Mouse (Mus musculus): ENCODE data around the gene Lrrc26. TPM values are rescaled to one million over a fixed set of nuclear protein-coding genes. Genes with fewer than 3 reads are reported as not detected.
A peak's percentile ranks its signal among the peaks of the same experiment; 100 is the strongest.

The Lrrc26 gene
- polyA plus RNA-seq, 1 experiment, result not detected

GRCm38 (mm10) chr2:25332286-25333160 is 42.8 kb downstream of the Lrrc26 start, which contains the start of gene Man1b1:
Man1b1 (plus strand) TSS chr2:25332338.
- peaks cover 40% of the 10 kb centered on the region for H3K36me3 ChIP-seq (replicated peaks; ENCODE audit: low read length)
- no peaks in the 10 kb centered on the region for H3K27me3 ChIP-seq (replicated peaks)
- H3K4me3 ChIP-seq (replicated peaks), result peak within 1 kb of the TSS; percentile 97
- H3K9me3 ChIP-seq, result no peaks in the 10 kb centered on the region
- peak; percentile 87 for TF ChIP-seq GATA1 (IDR thresholded peaks at IDR 0.05; ENCODE audit: borderline replicate concordance, low read length)
- TF ChIP-seq FLI1 (IDR thresholded peaks at IDR 0.05; ENCODE audit: low read length), result no peak
- peaks cover 41% of the 10 kb centered on the region for H3K4me1 ChIP-seq

- H3K36me3 ChIP-seq (replicated peaks; ENCODE audit: low read length), result peaks cover 51% of the 10 kb centered on the region
Observed at GRCm38 (mm10) chr2:25333569-25333968, 43.9 kb downstream of the Lrrc26 start.

GRCm38 (mm10) chr2:25338303-25338702 is 48.6 kb downstream of the Lrrc26 start:
- no peak for TF ChIP-seq GATA1 (IDR thresholded peaks at IDR 0.05; ENCODE audit: borderline replicate concordance, low read length)
- no peak for TF ChIP-seq FLI1 (IDR thresholded peaks at IDR 0.05; ENCODE audit: low read length)
- Histone ChIP-seq H3K27me3 (replicated peaks) (no peaks in the 10 kb centered on the region), H3K4me1 (peaks cover 26% of the 10 kb centered on the region), H3K4me3 (replicated peaks) (no peak overlapping the region), H3K36me3 (replicated peaks; ENCODE audit: low read length) (peaks cover 89% of the 10 kb centered on the region), H3K9me3 (no peaks in the 10 kb centered on the region)

More at GRCm38 (mm10) chr2:25333569-25333968, 43.9 kb downstream of the Lrrc26 start:
- no peak for TF ChIP-seq GATA1 (IDR thresholded peaks at IDR 0.05; ENCODE audit: borderline replicate concordance, low read length)
- no peak for TF ChIP-seq FLI1 (IDR thresholded peaks at IDR 0.05; ENCODE audit: low read length)
- Histone ChIP-seq H3K9me3 (no peaks in the 10 kb centered on the region), H3K27me3 (replicated peaks) (no peaks in the 10 kb centered on the region), H3K4me1 (peaks cover 41% of the 10 kb centered on the region), H3K4me3 (replicated peaks) (peak overlapping the region; percentile 97)

Other genes with a start within 250 kb of the Lrrc26 start
- gene Nsmf, start 235.6 kb upstream of the Lrrc26 start, polyA plus RNA-seq (2012; ENCODE audit: insufficient read depth, low replicate concordance), result 24.0 and 32.1 TPM in 2 replicates
- gene Entpd8, start 209.6 kb upstream of the Lrrc26 start, polyA plus RNA-seq (2012; ENCODE audit: insufficient read depth, low replicate concordance), result not detected in 2 replicates
- not detected in 2 replicates for gene Noxa1, start 194.8 kb upstream of the Lrrc26 start, polyA plus RNA-seq (2012; ENCODE audit: insufficient read depth, low replicate concordance)
- 7.9 and 8.1 TPM in 2 replicates for gene Nrarp, start 109.2 kb upstream of the Lrrc26 start, polyA plus RNA-seq (2012; ENCODE audit: insufficient read depth, low replicate concordance)
- gene Tor4a, start 93.0 kb upstream of the Lrrc26 start, polyA plus RNA-seq (2012; ENCODE audit: insufficient read depth, low replicate concordance), result 10.3 and 14.6 TPM in 2 replicates
- gene Nelfb, start 78.4 kb upstream of the Lrrc26 start, polyA plus RNA-seq (2012; ENCODE audit: insufficient read depth, low replicate concordance), result 22.9 and 24.0 TPM in 2 replicates
- gene Stpg3, start 75.3 kb upstream of the Lrrc26 start, polyA plus RNA-seq (2012; ENCODE audit: insufficient read depth, low replicate concordance), result 0.08 and 1.5 TPM in 2 replicates
- gene Fam166a, start 71.2 kb upstream of the Lrrc26 start, polyA plus RNA-seq (2012; ENCODE audit: insufficient read depth, low replicate concordance), result not detected in 2 replicates
- gene Tubb4b, start 65.2 kb upstream of the Lrrc26 start, polyA plus RNA-seq (2012; ENCODE audit: insufficient read depth, low replicate concordance), result 264 and 365 TPM in 2 replicates
- gene Slc34a3, start 55.6 kb upstream of the Lrrc26 start, polyA plus RNA-seq (2012; ENCODE audit: insufficient read depth, low replicate concordance), result not detected in 2 replicates
- not detected in 2 replicates for gene Rnf224, start 53.1 kb upstream of the Lrrc26 start, polyA plus RNA-seq (2012; ENCODE audit: insufficient read depth, low replicate concordance)
- gene Rnf208, start 47.7 kb upstream of the Lrrc26 start, polyA plus RNA-seq (2012; ENCODE audit: insufficient read depth, low replicate concordance), result 3.8 and 7.6 TPM in 2 replicates
- gene Cysrt1, start 47.5 kb upstream of the Lrrc26 start, polyA plus RNA-seq (2012; ENCODE audit: insufficient read depth, low replicate concordance), result not detected in 2 replicates
- gene AL732309.1, start 43.1 kb upstream of the Lrrc26 start, polyA plus RNA-seq (2012; ENCODE audit: insufficient read depth, low replicate concordance), result 1.1 TPM in 1 of 2 replicates, not detected in the other
- gene Tmem203, start 34.5 kb upstream of the Lrrc26 start, polyA plus RNA-seq (2012; ENCODE audit: insufficient read depth, low replicate concordance), result 16.3 and 20.0 TPM in 2 replicates
- 11.9 and 12.9 TPM in 2 replicates for gene Tprn, start 27.3 kb upstream of the Lrrc26 start, polyA plus RNA-seq (2012; ENCODE audit: insufficient read depth, low replicate concordance)
- 34.6 and 160 TPM in 2 replicates for gene Ssna1, start 17.5 kb upstream of the Lrrc26 start, polyA plus RNA-seq (2012; ENCODE audit: insufficient read depth, low replicate concordance)
- 3.1 and 14.8 TPM in 2 replicates for gene Anapc2, start 17.4 kb upstream of the Lrrc26 start, polyA plus RNA-seq (2012; ENCODE audit: insufficient read depth, low replicate concordance)
- not detected in 2 replicates for gene Tmem210, start 1.8 kb upstream of the Lrrc26 start, polyA plus RNA-seq (2012; ENCODE audit: insufficient read depth, low replicate concordance)
- gene Grin1, start 29.3 kb downstream of the Lrrc26 start, polyA plus RNA-seq (2012; ENCODE audit: insufficient read depth, low replicate concordance), result not detected in 2 replicates
- 4.4 and 13.9 TPM in 2 replicates for gene Man1b1, start 42.4 kb downstream of the Lrrc26 start, polyA plus RNA-seq (2012; ENCODE audit: insufficient read depth, low replicate concordance)
- gene Dpp7, start 66.4 kb downstream of the Lrrc26 start, polyA plus RNA-seq (2012; ENCODE audit: insufficient read depth, low replicate concordance), result 4.3 and 4.4 TPM in 2 replicates
- 12.1 and 13.3 TPM in 2 replicates for gene Uap1l1, start 75.8 kb downstream of the Lrrc26 start, polyA plus RNA-seq (2012; ENCODE audit: insufficient read depth, low replicate concordance)
- gene Sapcd2, start 82.4 kb downstream of the Lrrc26 start, polyA plus RNA-seq (2012; ENCODE audit: insufficient read depth, low replicate concordance), result 26.7 and 29.9 TPM in 2 replicates
- 1.3 TPM in 1 of 2 replicates, not detected in the other for gene Entpd2, start 106.0 kb downstream of the Lrrc26 start, polyA plus RNA-seq (2012; ENCODE audit: insufficient read depth, low replicate concordance)
- 3.7 and 3.9 TPM in 2 replicates for gene Npdc1, start 109.4 kb downstream of the Lrrc26 start, polyA plus RNA-seq (2012; ENCODE audit: insufficient read depth, low replicate concordance)
- gene Fut7, start 133.4 kb downstream of the Lrrc26 start, polyA plus RNA-seq (2012; ENCODE audit: insufficient read depth, low replicate concordance), result 4.3 TPM in 1 of 2 replicates, not detected in the other
- gene Abca2, start 138.8 kb downstream of the Lrrc26 start, polyA plus RNA-seq (2012; ENCODE audit: insufficient read depth, low replicate concordance), result 13.1 and 24.3 TPM in 2 replicates
- gene Clic3, start 166.9 kb downstream of the Lrrc26 start, polyA plus RNA-seq (2012; ENCODE audit: insufficient read depth, low replicate concordance), result not detected in 2 replicates
- gene Paxx, start 171.2 kb downstream of the Lrrc26 start, polyA plus RNA-seq (2012; ENCODE audit: insufficient read depth, low replicate concordance), result 51.1 and 52.3 TPM in 2 replicates
- gene Ptgds, start 180.1 kb downstream of the Lrrc26 start, polyA plus RNA-seq (2012; ENCODE audit: insufficient read depth, low replicate concordance), result not detected in 2 replicates
- gene Lcn12, start 204.0 kb downstream of the Lrrc26 start, polyA plus RNA-seq (2012; ENCODE audit: insufficient read depth, low replicate concordance), result not detected in 2 replicates
- 46.2 and 91.1 TPM in 2 replicates for gene Fbxw5, start 210.8 kb downstream of the Lrrc26 start, polyA plus RNA-seq (2012; ENCODE audit: insufficient read depth, low replicate concordance)
- gene C8g, start 211.8 kb downstream of the Lrrc26 start, polyA plus RNA-seq (2012; ENCODE audit: insufficient read depth, low replicate concordance), result 0.43 TPM in 1 of 2 replicates, not detected in the other

All from megakaryocyte, embryonic 14.5 days (primary cell).